Mouse (Mus musculus): ENCODE measurements around the gene Rhbg.

Gene Rhbg

GRCm38 (mm10) chr3:88208226-88208720 is 46.2 kb downstream of the Rhbg start:
- DNase-seq (ENCODE audit: low spot score in 2 of 2): no peak

- DNase-seq (ENCODE audit: low spot score in 2 of 2): no peak
These were observed 46.9 kb downstream of the Rhbg start for GRCm38 (mm10) chr3:88207451-88208100.

- no peak for DNase-seq (ENCODE audit: low spot score in 2 of 2)
These were observed 47.6 kb downstream of the Rhbg start for GRCm38 (mm10) chr3:88206901-88207371.

- DNase-seq (ENCODE audit: low spot score in 2 of 2): no peak
These were observed 48.0 kb downstream of the Rhbg start for GRCm38 (mm10) chr3:88206500-88206899.

GRCm38 (mm10) chr3:88205563-88206491 is 48.7 kb downstream of the Rhbg start:
- no peak for DNase-seq (ENCODE audit: low spot score in 2 of 2)

- DNase-seq (ENCODE audit: low spot score in 2 of 2): no peak
These were observed 49.3 kb downstream of the Rhbg start for GRCm38 (mm10) chr3:88205176-88205562.

GRCm38 (mm10) chr3:88204751-88205150 is 49.8 kb downstream of the Rhbg start:
- no peak for DNase-seq (ENCODE audit: low spot score in 2 of 2)

- no peak for DNase-seq (ENCODE audit: low spot score in 2 of 2)
These were observed 50.4 kb downstream of the Rhbg start for GRCm38 (mm10) chr3:88203999-88204700.

- no peak for DNase-seq (ENCODE audit: low spot score in 2 of 2)
These were observed 51.1 kb downstream of the Rhbg start for GRCm38 (mm10) chr3:88203456-88203855.

- no peak for DNase-seq (ENCODE audit: low spot score in 2 of 2)
These were observed 51.5 kb downstream of the Rhbg start for GRCm38 (mm10) chr3:88202986-88203385.

- no peak for DNase-seq (ENCODE audit: low spot score in 2 of 2)
These were observed 52.9 kb downstream of the Rhbg start for GRCm38 (mm10) chr3:88201640-88202039.

GRCm38 (mm10) chr3:88200972-88201330 is 53.6 kb downstream of the Rhbg start:
- DNase-seq (ENCODE audit: low spot score in 2 of 2): no peak

- DNase-seq (ENCODE audit: low spot score in 2 of 2): no peak
These were observed 54.1 kb downstream of the Rhbg start for GRCm38 (mm10) chr3:88200161-88200971.

GRCm38 (mm10) chr3:88199541-88200110 is 54.9 kb downstream of the Rhbg start:
- DNase-seq (ENCODE audit: low spot score in 2 of 2): no peak

GRCm38 (mm10) chr3:88198505-88199020 is 55.9 kb downstream of the Rhbg start:
- DNase-seq (ENCODE audit: low spot score in 2 of 2): no peak

- no peak for DNase-seq (ENCODE audit: low spot score in 2 of 2)
These were observed 56.6 kb downstream of the Rhbg start for GRCm38 (mm10) chr3:88197741-88198504.
